ENCODE assay signal across 8 mouse cellular contexts in the genomic region with DNA sequence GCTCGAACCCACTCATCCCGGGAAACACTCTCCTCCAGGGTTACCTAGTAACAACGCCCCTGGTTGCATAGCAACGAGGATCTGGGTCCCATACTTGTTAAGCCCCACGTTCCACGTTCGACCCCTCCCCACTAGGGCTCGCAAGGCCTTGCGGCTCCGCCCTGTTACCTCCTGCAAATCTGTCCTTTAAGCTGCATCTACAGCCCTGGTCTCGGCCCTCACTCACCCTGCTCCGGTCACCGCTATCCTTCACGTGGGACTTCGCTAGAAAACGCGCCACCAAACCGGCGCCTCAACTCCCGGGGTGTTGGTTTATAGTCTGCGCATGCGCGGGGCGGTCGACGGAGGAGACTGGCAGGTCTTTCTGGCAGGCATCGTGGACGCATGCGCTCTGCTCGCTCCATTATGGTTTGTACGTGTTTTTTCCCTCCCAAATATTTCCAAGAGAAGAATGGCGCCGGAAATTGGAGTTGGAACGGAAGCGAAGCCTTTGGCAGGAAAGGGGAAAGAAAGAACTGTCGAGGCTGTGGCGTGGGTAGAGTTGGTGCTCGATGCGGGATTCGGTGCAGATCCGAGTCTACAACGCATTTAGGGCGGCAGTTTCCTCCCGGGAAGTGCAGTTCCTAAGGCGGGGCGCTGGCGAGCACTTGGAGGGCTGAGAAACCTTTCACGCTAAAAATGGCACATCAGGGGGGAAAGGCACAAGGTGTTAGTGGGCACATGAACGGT. TPM values are rescaled to one million over a fixed set of nuclear protein-coding genes. Genes with fewer than 3 reads are reported as not detected.
DNase-seq lines count a peak whose midpoint lies in the region; ATAC-seq lines count a peak whose summit lies in the region.

A gene (minus strand): TSS at position 576 of the 729 bp plus-strand sequence.

- H3K4me1 ChIP-seq in forebrain, embryonic 11.5 days (replicated peaks; ENCODE audit: control insufficient read depth, insufficient read depth, low read length): peaks cover 7% of the 10 kb centered on the region
- H3K4me1 ChIP-seq in heart, embryonic 16.5 days (ENCODE audit: control insufficient read depth, insufficient read depth, low read length): peaks cover 14% of the 10 kb centered on the region
- peaks cover 31% of the 10 kb centered on the region for H3K4me1 ChIP-seq in liver, embryonic 15.5 days (replicated peaks)
- H3K4me1 ChIP-seq in neural tube, embryonic 12.5 days: peaks cover 18% of the 10 kb centered on the region

- WGBS in forebrain, embryonic 11.5 days: under 1% methylated on average over 49 of the region's 49 CpGs
- under 1% methylated on average over 49 of the region's 49 CpGs for WGBS in heart, embryonic 16.5 days
- WGBS in liver, embryonic 15.5 days (ENCODE audit: insufficient replicate concordance): under 1% methylated on average over 49 of the region's 49 CpGs
- under 1% methylated on average over 49 of the region's 49 CpGs for WGBS in neural tube, embryonic 12.5 days

- peak within 1 kb of the TSS; percentile 86 for H3K4me2 ChIP-seq in forebrain, embryonic 11.5 days (ENCODE audit: low read depth, low read length, severe bottlenecking)
- peak within 1 kb of the TSS; percentile 91 for H3K4me2 ChIP-seq in heart, embryonic 16.5 days (ENCODE audit: low read depth, low read length)
- H3K4me2 ChIP-seq in liver, embryonic 15.5 days: peak within 1 kb of the TSS; percentile 94
- H3K4me2 ChIP-seq in neural tube, embryonic 12.5 days (replicated peaks): peak within 1 kb of the TSS; percentile 94

- ATAC-seq in forebrain, embryonic 11.5 days (replicated peaks; ENCODE audit: low FRiP score): peak; percentile 96
- peak; percentile 92 for ATAC-seq in heart, embryonic 16.5 days (replicated peaks; ENCODE audit: extremely low read depth, insufficient read depth, low FRiP score)
- peak; percentile 84 for ATAC-seq in liver, embryonic 15.5 days (ENCODE audit: insufficient read depth)
- ATAC-seq in neural tube, embryonic 12.5 days (ENCODE audit: low FRiP score, low read depth): peak; percentile 94

- H3K9ac ChIP-seq in forebrain, embryonic 11.5 days (ENCODE audit: low read length): peak within 1 kb of the TSS; percentile 72
- peak within 1 kb of the TSS; percentile 82 for H3K9ac ChIP-seq in heart, embryonic 16.5 days (ENCODE audit: low read length)
- peak within 1 kb of the TSS; percentile 56 for H3K9ac ChIP-seq in liver, embryonic 15.5 days
- H3K9ac ChIP-seq in neural tube, embryonic 12.5 days: peak within 1 kb of the TSS; percentile 59

- no peaks in the 10 kb centered on the region for H3K27me3 ChIP-seq in forebrain, embryonic 11.5 days (ENCODE audit: control insufficient read depth, insufficient read depth, low read length)
- no peaks in the 10 kb centered on the region for H3K27me3 ChIP-seq in heart, embryonic 16.5 days (ENCODE audit: control insufficient read depth, insufficient read depth, low read length)
- no peaks in the 10 kb centered on the region for H3K27me3 ChIP-seq in liver, embryonic 15.5 days
- H3K27me3 ChIP-seq in neural tube, embryonic 12.5 days (replicated peaks): no peaks in the 10 kb centered on the region

- H3K27ac ChIP-seq in forebrain, embryonic 11.5 days (ENCODE audit: low read depth, low read length): peak within 1 kb of the TSS; percentile 92
- H3K27ac ChIP-seq in heart, embryonic 16.5 days (ENCODE audit: low read length): peak within 1 kb of the TSS; percentile 95
- H3K27ac ChIP-seq in liver, embryonic 15.5 days (replicated peaks): peak within 1 kb of the TSS; percentile 55
- H3K27ac ChIP-seq in neural tube, embryonic 12.5 days: peak within 1 kb of the TSS; percentile 90

- peak within 1 kb of the TSS; percentile 47 for H3K4me3 ChIP-seq in forebrain, embryonic 11.5 days (ENCODE audit: low read depth, low read length)
- peak within 1 kb of the TSS; percentile 73 for H3K4me3 ChIP-seq in heart, embryonic 16.5 days (ENCODE audit: low read length)
- peak within 1 kb of the TSS; percentile 60 for H3K4me3 ChIP-seq in liver, embryonic 15.5 days (replicated peaks)
- peak within 1 kb of the TSS; percentile 48 for H3K4me3 ChIP-seq in neural tube, embryonic 12.5 days

- H3K36me3 ChIP-seq in forebrain, embryonic 11.5 days (ENCODE audit: control insufficient read depth, insufficient read depth, low read length): no peaks in the 10 kb centered on the region; the same call in 1 of the 2 replicates
- H3K36me3 ChIP-seq in heart, embryonic 16.5 days (ENCODE audit: control insufficient read depth, insufficient read depth): no peaks in the 10 kb centered on the region; the same call in 1 of the 2 replicates
- no peaks in the 10 kb centered on the region for H3K36me3 ChIP-seq in liver, embryonic 15.5 days (replicated peaks)
- H3K36me3 ChIP-seq in neural tube, embryonic 12.5 days: no peaks in the 10 kb centered on the region

- H3K9me3 ChIP-seq in forebrain, embryonic 11.5 days (ENCODE audit: control insufficient read depth, low read length): no peaks in the 10 kb centered on the region
- peaks cover 7% of the 10 kb centered on the region for H3K9me3 ChIP-seq in heart, embryonic 16.5 days (replicated peaks; ENCODE audit: control insufficient read depth, low read length)
- no peaks in the 10 kb centered on the region for H3K9me3 ChIP-seq in liver, embryonic 15.5 days (replicated peaks)
- H3K9me3 ChIP-seq in neural tube, embryonic 12.5 days: no peaks in the 10 kb centered on the region

- peak; percentile 82 for DNase-seq in CD8-positive naive resting alpha-beta T cell, adult 2 months (ENCODE audit: low read depth in 2 of 2, low spot score in 2 of 2)
- DNase-seq in c-Kit-positive CD71-negative TER-119-negative erythroid progenitor cells, embryonic 14.5 days (ENCODE audit: low read depth): peak; percentile 85
- DNase-seq in forebrain, embryonic 11.5 days (ENCODE audit: low spot score): peak; percentile 97
- peak; percentile 94 to 96 for DNase-seq in kidney, postnatal 36 days
- peak; percentile 96 for DNase-seq in telencephalon, adult 2 months (ENCODE audit: low read depth, low spot score)

RNA-seq across cellular contexts. Expression of the gene that starts here (rescaled TPM):
- polyA plus RNA-seq in forebrain, embryonic 11.5 days (2014; fragmentation: Nextera tagmentation; extraction: Ambion mirVana): 44.3 and 45.9 TPM in 2 replicates
- polyA plus RNA-seq in heart, embryonic 16.5 days (2015; fragmentation: Nextera tagmentation; extraction: Ambion mirVana): 108 and 112 TPM in 2 replicates
- polyA plus RNA-seq in liver, embryonic 15.5 days (2015; fragmentation: Nextera tagmentation; extraction: Ambion mirVana): 20.0 and 20.6 TPM in 2 replicates
- polyA plus RNA-seq in neural tube, embryonic 12.5 days (2016; fragmentation: Nextera tagmentation; extraction: Ambion mirVana): 38.7 and 39.1 TPM in 2 replicates

Comparison
In these comparisons a context has a peak if more than half of its experiments do, and no peak if none do; other contexts are left out.
1. Peak in every context shown above with its lines: DNase-seq, ATAC-seq, H3K4me3 ChIP-seq and H3K27ac ChIP-seq.